Mouse (Mus musculus) embryo, embryonic 9.5 days (tissue): ENCODE measurements around the gene Mef2a.

Source experiments
- DNase-seq: peaks from one replicate; pipeline ENCODE4 v3.0.0-alpha.2; 2017; ENCODE audit errors: extremely low spot score

Gene Mef2a

DNA sequence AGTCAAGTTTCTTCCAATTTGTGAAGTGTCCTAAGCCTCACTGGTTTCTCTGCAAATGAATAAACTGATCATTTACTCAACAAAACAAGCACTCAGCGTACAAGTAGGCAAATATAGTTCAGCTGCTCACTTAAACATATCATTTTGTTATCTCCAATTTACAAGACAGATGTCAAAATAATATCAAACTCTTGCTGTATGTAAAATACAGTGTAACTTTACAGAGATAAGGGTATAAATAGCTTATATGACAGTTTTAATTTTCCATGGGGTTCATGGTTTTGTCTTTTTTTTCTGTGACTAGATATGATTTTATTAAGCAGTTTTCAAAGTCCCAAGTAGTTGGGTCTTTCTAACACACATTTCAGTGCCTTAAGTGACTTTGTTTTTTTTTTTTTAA is 127.4 kb downstream of the Mef2a start:
- no peak for DNase-seq

GRCm38 (mm10) chr7:67243894-67244282 is 128.8 kb downstream of the Mef2a start:
- no peak for DNase-seq

DNA sequence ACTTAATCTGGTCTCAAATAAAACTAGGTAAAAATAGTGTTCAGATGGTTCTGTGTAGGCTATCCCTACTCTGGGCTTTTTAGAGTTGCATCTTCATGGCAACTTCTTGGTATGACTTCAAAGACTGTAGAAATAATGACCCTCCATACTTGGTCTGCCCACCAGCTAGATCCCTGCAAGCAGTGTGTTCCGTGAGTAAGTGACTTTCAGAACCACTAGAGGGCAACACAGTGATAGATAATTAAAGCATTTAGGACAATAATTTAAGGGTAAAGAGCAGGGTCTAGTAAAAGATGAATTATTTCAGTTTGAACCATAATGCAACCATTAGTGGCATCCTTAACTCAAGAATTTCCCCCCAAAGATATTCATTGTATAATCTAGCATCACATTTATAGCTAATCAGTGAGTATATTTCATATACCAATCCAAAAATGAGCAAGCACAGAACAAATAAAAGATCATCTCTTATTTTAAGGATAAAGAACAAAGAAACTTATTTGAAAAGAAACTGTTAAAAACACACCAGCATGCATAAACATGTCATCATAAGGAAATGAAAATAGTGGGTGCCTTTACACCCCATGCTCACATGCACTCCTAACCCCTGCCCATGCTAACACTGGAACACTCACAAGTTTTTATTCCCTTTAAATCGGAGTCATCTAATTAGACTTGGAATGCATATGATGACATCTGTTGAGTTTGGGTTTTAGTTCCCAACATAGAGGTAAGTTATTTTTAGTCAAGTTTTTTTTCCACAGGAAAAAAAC is 129.4 kb downstream of the Mef2a start:
- peak; percentile 15 for DNase-seq

DNA sequence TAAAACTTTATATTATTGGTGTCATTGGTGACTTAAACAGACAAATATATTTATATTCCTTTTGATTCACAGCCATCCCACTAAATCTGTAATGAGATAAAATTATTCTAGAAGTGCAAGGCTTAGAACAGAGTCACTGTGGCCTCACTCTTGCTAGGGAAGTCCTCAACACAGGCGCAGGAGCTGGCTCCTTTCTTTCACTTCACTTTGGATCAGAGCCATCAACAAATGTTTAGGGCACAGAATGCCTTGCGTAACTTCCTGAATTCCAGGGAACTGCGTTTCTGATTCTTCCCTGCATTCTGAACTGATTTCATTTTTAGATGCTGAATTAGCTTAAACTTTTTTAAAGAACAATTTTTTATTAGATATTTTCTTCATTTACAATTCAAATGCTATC is 130.7 kb downstream of the Mef2a start:
- DNase-seq, result no peak

GRCm38 (mm10) chr7:67237752-67238151 is 134.9 kb downstream of the Mef2a start:
- DNase-seq, result no peak

- DNase-seq, result no peak
Observed at GRCm38 (mm10) chr7:67236351-67236750, 136.3 kb downstream of the Mef2a start.

DNA sequence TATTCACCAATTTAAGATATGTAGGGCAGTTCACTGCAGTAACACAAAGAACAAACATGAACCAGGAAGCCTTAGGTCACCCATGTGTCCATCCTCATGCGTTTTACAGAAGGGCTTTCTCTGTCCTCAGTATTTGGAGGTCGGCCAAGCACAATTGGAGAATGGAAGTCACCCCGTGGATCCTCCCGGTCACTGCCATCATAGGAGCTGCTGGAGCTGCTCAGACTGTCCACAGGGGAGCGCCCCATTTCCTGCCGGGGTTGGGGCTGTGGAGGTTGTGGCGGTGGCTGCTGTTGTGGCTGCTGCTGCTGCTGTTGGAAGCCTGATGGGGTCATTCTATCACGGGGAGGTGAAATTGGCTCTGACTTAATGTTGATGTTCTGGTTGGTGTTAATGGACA is 137.9 kb downstream of the Mef2a start:
- DNase-seq, result no peak

GRCm38 (mm10) chr7:67232504-67232903 is 140.2 kb downstream of the Mef2a start:
- DNase-seq, result no peak

DNA sequence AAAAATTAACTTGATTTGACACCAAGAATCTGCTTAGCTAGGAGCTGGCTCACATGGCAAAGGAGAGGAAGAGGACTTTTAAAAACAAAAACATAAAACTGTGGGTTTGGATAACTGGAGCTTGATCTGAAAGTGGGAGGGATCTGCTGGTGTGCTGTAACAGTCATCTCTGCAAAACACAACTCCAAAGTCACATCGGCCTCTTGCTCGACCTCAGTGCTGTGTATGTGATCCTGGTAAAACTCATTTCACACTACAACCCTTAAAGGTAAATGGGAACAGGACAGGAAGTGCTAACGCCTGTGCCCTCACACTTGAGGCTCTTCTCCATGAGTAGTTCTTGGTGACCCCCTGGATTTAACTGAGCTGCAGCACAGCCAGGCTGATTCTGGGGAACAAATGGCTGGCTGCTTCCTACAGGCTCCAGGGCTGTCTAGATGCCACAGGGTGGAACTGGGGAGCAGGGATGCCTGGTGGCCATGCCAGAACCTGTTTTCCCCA is 142.0 kb downstream of the Mef2a start:
- no peak for DNase-seq

DNA sequence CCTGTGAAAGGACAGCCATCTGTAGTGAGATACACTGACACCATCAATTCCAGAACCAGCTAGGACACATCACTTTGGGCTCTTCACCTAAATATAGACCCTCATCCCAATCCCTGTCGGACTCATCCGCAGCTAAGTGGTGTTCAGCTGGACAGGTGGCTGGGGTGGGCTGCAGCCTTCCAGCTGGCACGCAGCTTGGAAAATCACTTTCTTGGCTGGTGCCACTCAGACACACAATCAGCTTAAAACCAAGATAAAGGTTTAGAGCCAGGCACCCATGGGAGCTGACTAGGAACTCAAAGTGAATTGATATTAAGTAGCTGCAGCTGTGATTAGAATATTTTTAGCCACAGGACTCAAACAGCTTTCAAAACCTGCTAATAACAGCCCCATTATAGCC is 142.4 kb downstream of the Mef2a start:
- no peak for DNase-seq

GRCm38 (mm10) chr7:67229701-67230100 is 143.0 kb downstream of the Mef2a start:
- DNase-seq, result no peak

DNA sequence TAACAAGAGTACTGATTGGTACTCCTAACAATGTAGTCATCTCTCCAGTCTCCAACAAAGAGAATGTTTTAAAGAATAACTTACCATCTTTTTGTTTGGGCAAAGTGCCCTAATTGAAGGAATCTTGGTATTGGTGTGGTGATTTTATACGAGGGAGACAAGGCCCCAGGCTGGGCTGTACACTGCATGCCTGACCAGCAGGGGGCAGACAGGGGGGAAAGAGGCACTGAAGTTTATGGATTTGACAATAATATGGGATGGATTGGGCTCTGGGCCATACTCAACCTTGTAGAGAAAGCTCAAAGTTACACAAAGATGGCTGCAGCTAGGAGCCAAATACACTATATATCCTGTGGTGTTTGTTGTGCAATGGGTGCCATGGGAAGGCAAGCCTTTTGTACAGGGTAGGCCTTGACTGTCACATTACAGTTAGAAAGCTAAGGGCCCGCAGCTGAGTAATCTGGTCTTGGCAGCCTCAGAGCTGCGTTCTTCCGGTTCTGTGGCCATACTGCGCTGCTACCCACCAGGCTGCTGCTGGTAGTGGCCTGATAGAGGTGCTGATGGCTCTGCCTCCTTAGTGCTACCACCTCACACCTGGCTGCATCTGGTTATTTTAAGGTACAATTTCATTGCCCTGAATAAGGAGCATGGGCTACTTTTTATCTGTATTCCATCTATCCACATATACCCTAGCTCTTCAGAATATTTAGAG is 143.6 kb downstream of the Mef2a start:
- peak; percentile 48 for DNase-seq

DNA sequence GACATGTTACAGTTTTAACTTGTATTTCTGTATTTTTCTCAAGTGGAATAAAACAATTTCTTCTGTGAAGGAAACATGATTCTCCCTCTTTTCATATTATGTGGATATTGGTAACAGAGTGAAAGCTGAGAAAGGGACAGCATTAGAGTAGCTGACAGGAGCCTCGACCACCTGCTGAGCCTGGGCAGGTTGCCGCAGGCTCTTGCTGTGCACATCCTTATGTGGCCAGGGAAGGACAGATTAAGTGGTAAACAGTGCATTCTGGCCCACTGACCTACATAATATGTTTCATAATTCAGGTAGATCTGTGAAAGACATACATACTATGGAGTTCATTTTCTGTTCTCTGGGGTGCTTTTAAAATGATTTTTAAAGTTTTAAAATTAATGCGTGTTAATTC is 144.3 kb downstream of the Mef2a start:
- DNase-seq, result no peak

DNA sequence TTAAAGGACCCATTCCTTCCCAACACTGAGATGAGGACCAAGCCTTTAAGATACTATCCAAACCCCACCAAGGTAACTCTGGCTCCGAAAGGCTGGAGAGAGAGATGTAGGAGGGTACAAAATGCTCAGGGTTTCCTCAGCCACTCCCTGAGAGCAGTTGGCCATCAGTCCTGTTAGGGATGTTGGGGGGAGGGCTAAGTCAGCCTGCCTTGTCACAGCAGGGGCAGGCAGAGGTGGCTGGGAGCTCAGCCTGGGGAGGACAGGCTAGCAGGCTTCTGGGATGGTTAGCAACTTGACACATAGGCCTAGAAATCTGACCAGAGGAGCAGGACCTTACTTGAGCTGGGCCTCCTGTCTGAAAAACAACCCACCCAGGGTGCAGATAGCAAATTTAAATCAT is 145.1 kb downstream of the Mef2a start:
- DNase-seq, result no peak

- DNase-seq, result no peak
Observed at GRCm38 (mm10) chr7:67225943-67226625, 146.6 kb downstream of the Mef2a start.

DNA sequence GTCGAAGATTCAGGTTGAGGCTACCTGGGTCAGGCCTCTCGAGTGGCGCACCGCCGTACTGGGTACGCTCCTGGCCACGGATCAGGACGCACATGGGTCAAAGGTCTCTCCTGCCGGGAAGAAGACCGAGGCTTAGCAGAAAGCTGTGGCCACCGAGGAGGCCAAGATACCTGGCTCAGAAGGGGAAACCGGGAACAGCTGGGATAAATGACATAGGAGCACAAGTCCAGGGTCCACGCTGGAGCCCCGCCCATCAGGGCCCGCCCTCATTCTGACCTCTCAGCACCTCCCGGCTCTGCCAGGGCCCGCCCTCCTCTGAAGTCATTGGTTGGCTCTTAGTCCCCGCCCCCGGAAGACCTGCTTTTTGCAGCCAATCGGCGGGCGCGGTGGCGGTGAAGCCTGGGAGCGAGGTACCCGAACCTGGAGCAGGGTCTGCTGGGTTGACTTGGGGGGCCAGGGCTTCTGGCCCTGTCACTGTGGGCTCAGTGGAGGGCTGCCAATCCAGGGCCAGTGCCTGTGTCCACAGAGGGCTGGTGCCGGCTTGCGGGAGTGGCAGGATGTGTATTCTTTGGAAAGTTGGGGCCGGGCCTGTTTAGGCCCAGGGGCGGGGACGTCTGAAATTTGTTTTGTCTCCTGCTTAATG is 150.3 kb downstream of the Mef2a start, which contains the start of gene Lysmd4:
Lysmd4 (plus strand) TSS at position 325 of the 643 bp plus-strand sequence.
- DNase-seq, result peak; percentile 93

DNA sequence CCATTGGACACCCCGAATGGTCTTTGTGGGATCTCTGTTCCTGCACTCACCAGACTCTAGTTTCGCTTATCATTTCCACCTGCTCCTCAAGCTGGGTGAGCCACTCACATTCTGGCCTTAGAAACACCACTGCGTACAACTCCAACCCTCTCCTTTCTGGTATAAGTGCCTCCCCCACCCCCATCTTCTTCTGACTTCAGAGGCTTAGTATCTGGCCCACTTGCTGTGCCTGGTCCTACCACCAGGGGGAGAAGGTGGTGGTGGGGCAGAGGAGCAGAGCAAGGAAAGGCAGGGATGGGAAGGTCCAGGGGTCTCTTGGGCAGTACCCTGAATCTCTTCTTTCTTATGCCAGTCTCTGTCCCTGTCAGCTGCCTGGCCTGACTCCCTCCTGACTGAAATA is 155.6 kb downstream of the Mef2a start:
- DNase-seq, result peak; percentile 64

DNA sequence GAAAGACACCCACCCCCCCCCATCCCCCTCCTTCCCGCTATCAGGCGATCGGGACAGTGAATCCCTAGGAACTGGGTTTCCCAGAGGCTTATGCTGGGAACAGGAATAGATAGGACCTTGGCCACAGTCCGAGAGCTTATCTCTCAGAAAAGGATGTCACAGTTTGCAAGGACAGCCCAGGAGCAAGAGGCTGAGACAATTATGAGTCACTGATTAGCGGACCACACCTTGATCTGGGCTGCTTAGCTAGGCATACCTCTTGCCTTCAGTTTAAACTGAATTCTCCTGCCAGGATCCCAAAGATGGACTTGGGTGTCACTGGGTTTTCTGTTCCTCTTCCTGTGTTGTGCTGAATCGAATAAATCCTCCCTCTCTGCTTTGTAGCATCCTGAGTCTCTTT is 156.3 kb downstream of the Mef2a start:
- DNase-seq, result no peak

- no peak for DNase-seq
Observed at GRCm38 (mm10) chr7:67213589-67213988, 159.1 kb downstream of the Mef2a start.

DNA sequence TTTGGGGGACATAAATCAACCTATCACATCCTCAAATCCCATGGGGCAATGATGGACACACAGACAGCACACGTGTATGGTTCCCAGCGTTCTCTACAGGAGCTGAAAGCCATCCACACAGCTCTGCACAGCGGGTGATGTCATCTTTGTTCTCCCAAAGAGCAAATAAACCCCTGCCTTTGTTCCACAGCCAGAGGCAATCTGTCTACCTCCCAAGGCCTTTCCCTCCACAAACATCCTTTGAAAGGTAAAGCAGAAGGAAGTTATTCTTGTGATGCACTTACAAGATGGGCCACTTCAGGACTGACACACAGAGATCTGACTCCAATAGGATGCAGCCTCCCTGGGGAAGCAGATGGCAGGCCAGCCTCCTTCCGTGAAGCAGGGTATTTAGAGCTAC is 160.7 kb downstream of the Mef2a start:
- DNase-seq, result peak; percentile 19

DNA sequence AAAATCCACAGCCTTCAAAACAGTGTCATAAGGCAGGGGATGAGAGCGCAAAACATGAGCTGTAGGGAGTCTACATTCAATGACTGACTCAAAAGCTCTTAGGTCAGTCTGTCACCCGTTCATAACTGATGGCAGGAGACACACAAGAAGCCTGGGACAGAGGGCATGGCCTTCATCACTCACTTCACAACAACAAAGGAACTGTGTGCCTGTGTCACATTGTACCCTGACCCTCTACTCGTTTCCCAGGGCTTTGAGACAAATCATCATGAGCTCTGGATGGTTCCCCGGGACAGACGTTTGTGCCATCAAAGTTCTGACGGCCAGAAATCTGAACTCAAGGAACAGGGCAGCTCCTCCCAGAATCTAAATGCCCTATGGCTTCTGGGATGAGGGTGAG is 161.3 kb downstream of the Mef2a start:
- DNase-seq, result peak; percentile 36
